Mouse (Mus musculus) cerebellum, adult 11-12 months (tissue): ENCODE data around the gene Dgke.
"Not testable (repeated sequence)": the region's sequence is repeated elsewhere in the genome, so short reads cannot be mapped to it uniquely, and the experiment has no call there.

Source experiments
- DNase-seq: peaks from one replicate; pipeline ENCODE4 v3.0.0; 2022

Gene Dgke

GRCm38 (mm10) chr11:88999723-89000526 is 66.7 kb downstream of the Dgke start:
- no peak for DNase-seq

- no peak for DNase-seq
Measured at GRCm38 (mm10) chr11:88998974-88999722, 67.5 kb downstream of the Dgke start, which contains the start of gene Trim25. TSS of gene Trim25 (plus strand) at chr11:88999376.

- DNase-seq = no peak
Measured at GRCm38 (mm10) chr11:88998406-88998805, 68.2 kb downstream of the Dgke start.

DNA sequence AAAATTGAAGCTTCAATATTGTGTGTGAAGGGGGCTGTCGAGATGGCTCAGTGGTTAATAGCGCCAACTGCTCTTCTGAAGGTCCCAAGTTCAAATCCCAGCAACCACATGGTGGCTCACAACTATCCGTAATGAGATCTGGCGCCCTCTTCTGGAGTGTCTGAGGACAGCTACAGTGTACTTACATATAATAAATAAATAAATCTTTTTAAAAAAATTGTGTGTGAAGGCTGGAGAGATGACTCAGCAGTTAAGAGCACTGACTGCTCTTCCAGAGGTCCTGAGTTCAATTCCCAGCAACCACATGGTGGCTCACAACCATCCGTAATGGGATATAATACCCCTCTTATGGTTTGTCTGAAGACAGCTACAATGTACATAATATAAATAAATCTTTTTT is 69.3 kb downstream of the Dgke start:
- not testable (repeated sequence) for DNase-seq

DNA sequence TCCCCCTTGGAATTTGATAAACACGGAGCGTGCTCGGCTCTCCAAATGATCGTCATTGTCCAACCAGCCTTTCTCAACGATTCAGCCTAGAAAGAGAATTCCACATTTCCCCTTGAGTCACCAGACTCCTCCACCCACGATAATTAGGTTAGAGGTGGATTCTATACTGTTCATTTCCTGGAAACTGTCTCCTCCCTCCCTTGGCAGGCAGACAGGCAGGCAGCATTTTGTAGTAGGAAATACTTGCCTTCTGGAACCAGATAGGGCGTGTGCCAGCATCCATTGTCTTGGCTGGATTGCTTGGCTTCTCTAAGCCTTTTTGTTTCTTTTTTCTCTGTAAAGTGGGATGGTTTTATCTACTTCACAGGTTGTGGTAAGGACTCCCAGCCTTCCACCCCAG is 70.2 kb downstream of the Dgke start:
- no peak for DNase-seq

- no peak for DNase-seq
Measured at GRCm38 (mm10) chr11:88995616-88996015, 71.0 kb downstream of the Dgke start.

- DNase-seq = no peak
Measured at GRCm38 (mm10) chr11:88994492-88994891, 72.2 kb downstream of the Dgke start.

- no peak for DNase-seq
Measured at GRCm38 (mm10) chr11:88993625-88994024, 73.0 kb downstream of the Dgke start.

GRCm38 (mm10) chr11:88993186-88993585 is 73.5 kb downstream of the Dgke start:
- no peak for DNase-seq

DNA sequence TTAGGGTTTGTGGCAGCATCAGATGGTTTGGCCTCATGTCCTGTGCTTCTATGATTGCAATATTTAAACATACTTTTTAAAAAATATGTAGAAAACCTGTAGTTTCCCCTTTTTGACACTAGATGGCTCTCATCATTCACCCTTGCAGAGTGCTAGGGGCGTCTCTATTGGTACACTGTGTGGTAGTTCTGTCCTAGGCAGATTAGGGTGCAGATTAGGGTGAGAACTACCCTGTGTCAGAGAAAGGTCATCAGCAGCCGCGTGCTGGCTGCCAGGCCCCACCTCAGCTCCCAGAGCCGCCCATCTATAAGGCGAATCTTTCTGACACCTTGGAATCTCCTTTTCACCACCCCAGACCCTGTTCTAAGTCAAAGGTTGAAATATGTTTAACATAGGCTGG is 77.1 kb downstream of the Dgke start:
- DNase-seq = no peak

DNA sequence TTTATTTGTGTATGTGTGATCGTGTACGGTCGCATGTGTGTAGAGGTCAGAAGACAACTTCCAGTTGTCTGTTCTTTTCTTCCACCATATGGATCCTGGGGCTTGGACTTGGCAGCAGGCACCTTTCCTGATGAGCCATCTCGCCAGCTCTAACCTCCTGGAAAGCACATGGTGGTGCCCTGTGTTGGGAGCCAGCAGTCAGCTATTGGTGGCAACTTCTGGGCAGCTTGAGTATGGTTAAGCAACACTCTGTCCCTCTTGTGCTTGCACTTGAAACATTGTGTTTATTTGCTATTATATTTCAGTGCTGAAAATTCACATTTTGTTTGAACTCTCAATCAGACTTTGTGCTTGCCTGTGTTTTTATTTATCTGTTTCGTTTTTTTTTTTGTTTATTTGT is 77.7 kb downstream of the Dgke start:
- DNase-seq = no peak

GRCm38 (mm10) chr11:88986616-88987015 is 80.0 kb downstream of the Dgke start:
- DNase-seq = no peak
